Comparison of ENCODE assay signal across 16 mouse cellular contexts in genomic region chr6:101319374-101319967, GRCm38 (mm10). TPM values are rescaled to one million over a fixed set of nuclear protein-coding genes. Genes with fewer than 3 reads are reported as not detected.
DNase-seq lines count a peak whose midpoint lies in the region; ATAC-seq and TF ChIP-seq lines count a peak whose summit lies in the region.
"Had no signal": no experiment of that assay in that cellular context is flagged by ENCODE, and none has a peak within 500 bp of the region (broad histone marks: within the 10 kb centered on the region; RNA-seq: fewer than 3 reads in every experiment).

No protein-coding gene starts in this region.

- WGBS in heart, embryonic 12.5 days: 74% methylated on average over 7 of the region's 7 CpGs
- WGBS in intestine, embryonic 15.5 days: 45% methylated on average over 7 of the region's 7 CpGs
- 47% methylated on average over 7 of the region's 7 CpGs for WGBS in stomach, postnatal 0 days
- WGBS in hindbrain, embryonic 16.5 days: 75% methylated on average over 7 of the region's 7 CpGs

- intact Hi-C loops in heart, postnatal 10 days (cut with DNase I): no loop called here
- intact Hi-C loops in left cerebral cortex, adult 2 months (cut with DNase I): no loop called here
- intact Hi-C loops in left cerebral cortex, postnatal 14 days (cut with DNase I): no loop called here

- H3K4me2 ChIP-seq in heart, embryonic 12.5 days: no peak overlapping the region
- H3K4me2 ChIP-seq in intestine, embryonic 15.5 days (replicated peaks): no peak overlapping the region
- no peak overlapping the region for H3K4me2 ChIP-seq in stomach, postnatal 0 days (replicated peaks; ENCODE audit: low read depth)
- H3K4me2 ChIP-seq in hindbrain, embryonic 16.5 days (ENCODE audit: low read length): no peak overlapping the region
- H3K4me2 ChIP-seq: midbrain, embryonic 12.5 days had no signal

- no peak overlapping the region for H3K4me3 ChIP-seq in heart, embryonic 12.5 days
- no peak overlapping the region for H3K4me3 ChIP-seq in left cerebral cortex, adult 2 months
- H3K4me3 ChIP-seq in intestine, embryonic 15.5 days (replicated peaks): no peak overlapping the region
- H3K4me3 ChIP-seq in stomach, postnatal 0 days (ENCODE audit: low read depth, low read length): no peak overlapping the region
- no peak overlapping the region for H3K4me3 ChIP-seq in hindbrain, embryonic 16.5 days (ENCODE audit: low read length)
- H3K4me3 ChIP-seq: hindbrain, embryonic 10.5 days; midbrain, embryonic 12.5 days had no signal

- no peak overlapping the region for H3K9ac ChIP-seq in heart, embryonic 12.5 days
- no peak overlapping the region for H3K9ac ChIP-seq in intestine, embryonic 15.5 days
- H3K9ac ChIP-seq in stomach, postnatal 0 days (ENCODE audit: low read length): no peak overlapping the region
- no peak overlapping the region for H3K9ac ChIP-seq in hindbrain, embryonic 16.5 days (ENCODE audit: low read depth, low read length)
- H3K9ac ChIP-seq: midbrain, embryonic 12.5 days had no signal

- H3K4me1 ChIP-seq in heart, embryonic 12.5 days (replicated peaks): peaks cover 31% of the 10 kb centered on the region
- H3K4me1 ChIP-seq in intestine, embryonic 15.5 days (replicated peaks): peaks cover 12% of the 10 kb centered on the region
- H3K4me1 ChIP-seq in stomach, postnatal 0 days (replicated peaks; ENCODE audit: control insufficient read depth, insufficient read depth): peaks cover 2% of the 10 kb centered on the region; the same call in 1 of the 2 replicates
- H3K4me1 ChIP-seq in hindbrain, embryonic 16.5 days (ENCODE audit: control insufficient read depth, insufficient read depth, low read depth, low read length): no peaks in the 10 kb centered on the region

- peak overlapping the region; percentile 48; the same call in 1 of the 2 replicates for H3K27ac ChIP-seq in heart, embryonic 12.5 days (ENCODE audit: poor library complexity, severe bottlenecking)
- peak overlapping the region; percentile 80 for H3K27ac ChIP-seq in left cerebral cortex, adult 2 months
- peak overlapping the region; percentile 44; the same call in 1 of the 2 replicates for H3K27ac ChIP-seq in intestine, embryonic 15.5 days
- peak overlapping the region; percentile 79 for H3K27ac ChIP-seq in stomach, postnatal 0 days (replicated peaks)
- no peak overlapping the region for H3K27ac ChIP-seq in hindbrain, embryonic 16.5 days (ENCODE audit: low read depth, low read length)
- H3K27ac ChIP-seq: hindbrain, embryonic 10.5 days; midbrain, embryonic 12.5 days had no signal

- H3K9me3 ChIP-seq in heart, embryonic 12.5 days (replicated peaks): no peaks in the 10 kb centered on the region
- no peaks in the 10 kb centered on the region for H3K9me3 ChIP-seq in intestine, embryonic 15.5 days
- H3K9me3 ChIP-seq in stomach, postnatal 0 days (ENCODE audit: control insufficient read depth, low read length): no peaks in the 10 kb centered on the region
- H3K9me3 ChIP-seq in hindbrain, embryonic 16.5 days (ENCODE audit: control insufficient read depth, low read length): no peaks in the 10 kb centered on the region
- H3K9me3 ChIP-seq: hindbrain, embryonic 10.5 days; midbrain, embryonic 12.5 days had no signal

- no peaks in the 10 kb centered on the region for H3K27me3 ChIP-seq in heart, embryonic 12.5 days (replicated peaks)
- no peaks in the 10 kb centered on the region for H3K27me3 ChIP-seq in intestine, embryonic 15.5 days (replicated peaks)
- no peaks in the 10 kb centered on the region for H3K27me3 ChIP-seq in stomach, postnatal 0 days (ENCODE audit: control insufficient read depth, insufficient read depth, low read length)
- no peaks in the 10 kb centered on the region for H3K27me3 ChIP-seq in hindbrain, embryonic 16.5 days (replicated peaks; ENCODE audit: control insufficient read depth, insufficient read depth, low read length)
- H3K27me3 ChIP-seq: midbrain, embryonic 12.5 days had no signal

- no peak for TF ChIP-seq CTCF in left cerebral cortex, adult 2 months (IDR thresholded peaks at IDR 0.05)
- no peak for TF ChIP-seq CTCF in stomach, postnatal 0 days (IDR thresholded peaks at IDR 0.05; ENCODE audit: low read depth)

- no peak for ATAC-seq in heart, embryonic 12.5 days (ENCODE audit: insufficient number of reproducible peaks, low FRiP score)
- ATAC-seq in intestine, embryonic 15.5 days: no peak
- ATAC-seq in stomach, postnatal 0 days (ENCODE audit: low FRiP score, low TSS enrichment): no peak
- ATAC-seq in hindbrain, embryonic 16.5 days: no peak

- no peak for DNase-seq in heart, postnatal 10 days
- no peak for DNase-seq in left cerebral cortex, adult 2 months (ENCODE audit: extremely low spot score in 1 of 2, low spot score in 2 of 2)
- no peak for DNase-seq in left cerebral cortex, postnatal 14 days (ENCODE audit: low spot score in 2 of 2)
- no peak for DNase-seq in stomach, postnatal 0 days (ENCODE audit: low spot score)
- DNase-seq: cerebellum, adult 11-12 months; kidney, adult 2 months; layer of hippocampus, adult 9-11 months; lung, adult 2 months; spleen, adult 18-20 months; thymus, adult 2 months had no signal

- H3K36me3 ChIP-seq in heart, embryonic 12.5 days: no peaks in the 10 kb centered on the region
- no peaks in the 10 kb centered on the region for H3K36me3 ChIP-seq in intestine, embryonic 15.5 days
- no peaks in the 10 kb centered on the region for H3K36me3 ChIP-seq in stomach, postnatal 0 days (ENCODE audit: control insufficient read depth, insufficient read depth, low read length)
- H3K36me3 ChIP-seq in hindbrain, embryonic 16.5 days (ENCODE audit: control insufficient read depth, insufficient read depth, low read length): no peaks in the 10 kb centered on the region
- H3K36me3 ChIP-seq: hindbrain, embryonic 10.5 days; midbrain, embryonic 12.5 days had no signal

- no peak for TF ChIP-seq EP300 in stomach, postnatal 0 days (optimal IDR thresholded peaks at IDR 0.05)

RNA-seq across cellular contexts. Expression of gene Pdzrn3, which starts 58.2 kb away (rescaled TPM):
- 13.6 and 14.0 TPM in 2 replicates for polyA plus RNA-seq in heart, embryonic 12.5 days (2016; fragmentation: Nextera tagmentation; extraction: Ambion mirVana)
- 10 to 100 TPM; 41.4 to 69.5 TPM for total RNA-seq in heart, postnatal 10 days (2021)
- 10 to 100 TPM; 47.9 to 50.8 TPM for total RNA-seq in left cerebral cortex, adult 2 months (2021)
- total RNA-seq in left cerebral cortex, postnatal 14 days (2021): 10 to 100 TPM; 50.4 to 53.3 TPM
- polyA plus RNA-seq in intestine, embryonic 15.5 days (2015; fragmentation: Nextera tagmentation; extraction: Ambion mirVana): 10.3 and 10.4 TPM in 2 replicates
- 5.1 and 6.1 TPM in 2 replicates for polyA plus RNA-seq in stomach, postnatal 0 days (2015; fragmentation: Nextera tagmentation; extraction: Ambion mirVana)
- 18.9 and 24.3 TPM in 2 replicates for polyA plus RNA-seq in hindbrain, embryonic 16.5 days (2015; fragmentation: Nextera tagmentation; extraction: Ambion mirVana)
- total RNA-seq: common myeloid progenitor, adult 5-6 weeks had no signal
